Mouse (Mus musculus): ENCODE measurements around the gene Prss22.

DNA sequence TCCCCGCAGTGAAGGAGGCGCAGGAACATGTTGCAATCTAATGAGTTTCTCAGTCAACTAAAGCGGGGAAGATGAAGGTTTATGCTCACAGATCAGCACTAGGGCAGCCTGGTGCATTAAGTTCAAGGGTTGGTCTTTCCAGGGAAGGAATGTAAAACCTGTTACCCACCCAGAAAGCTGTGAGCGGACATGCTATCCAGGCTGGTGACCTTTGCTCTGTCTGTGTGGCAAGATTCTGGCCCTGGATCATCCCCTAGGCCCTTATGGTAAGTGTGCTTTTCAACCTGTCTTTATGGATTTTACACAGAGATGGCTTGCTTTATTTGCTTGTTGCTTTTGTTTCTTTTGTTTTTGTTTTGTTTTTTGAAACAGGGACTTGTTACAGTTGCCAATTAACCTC is 21.2 kb downstream of the Prss22 start:
- TF ChIP-seq CTCF (IDR thresholded peaks at IDR 0.05; ENCODE audit: low read depth), result no peak
- no peak for TF ChIP-seq EP300 (IDR thresholded peaks at IDR 0.05; ENCODE audit: low read depth)

Data from liver, embryonic 14.5 days (tissue).